Mouse (Mus musculus): Measurements from ENCODE around the gene Flt3. TPM values are rescaled to one million over a fixed set of nuclear protein-coding genes. Genes with fewer than 3 reads are reported as not detected.

Flt3 gene
- polyA plus RNA-seq (2015; fragmentation: Nextera tagmentation; extraction: Ambion mirVana) = 0.09 and 0.24 TPM in 2 replicates

- Histone ChIP-seq H3K9ac (no peak within 1 kb of the TSS), H3K4me3 (peak within 1 kb of the TSS; percentile 47), H3K4me1 (replicated peaks) (peaks cover 15% of the 10 kb centered on the region), H3K27me3 (peaks cover 50% of the 10 kb centered on the region), H3K4me2 (peak within 1 kb of the TSS; percentile 81), H3K27ac (no peak within 1 kb of the TSS), H3K36me3 (no peaks in the 10 kb centered on the region), H3K9me3 (replicated peaks) (no peaks in the 10 kb centered on the region)
- WGBS = under 1% methylated on average over 53 of the region's 56 CpGs
- peak; percentile 74 for ATAC-seq (replicated peaks; ENCODE audit: insufficient number of reproducible peaks, insufficient read depth, low FRiP score, low read depth)
Observed at GRCm38 (mm10) chr5:147399843-147400504, at the start of gene Flt3. Flt3 (minus strand) TSS chr5:147400489.

DNA sequence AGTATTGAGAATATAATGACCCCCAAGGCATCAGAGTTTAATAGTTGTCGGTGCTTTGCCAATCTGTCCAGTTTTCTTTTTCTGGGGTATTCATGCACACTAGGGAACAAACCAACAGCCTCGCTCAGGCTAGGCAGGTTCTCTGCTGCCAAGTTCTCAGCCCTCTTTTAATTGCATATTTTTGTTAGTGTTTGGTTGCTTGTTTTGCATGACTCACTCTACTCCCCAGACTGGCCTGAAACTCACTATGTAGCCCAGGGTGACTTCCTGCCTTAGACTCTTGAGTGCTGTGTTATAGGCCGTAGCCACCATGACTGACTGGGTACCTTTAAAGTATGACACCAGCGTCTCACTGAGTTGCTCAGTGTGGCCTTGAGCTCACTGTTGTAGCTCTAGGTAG, 48.6 kb upstream of the Flt3 start:
- WGBS = 78% methylated on average over 4 of the region's 4 CpGs
- Histone ChIP-seq H3K9me3 (replicated peaks) (no peaks in the 10 kb centered on the region), H3K27me3 (no peaks in the 10 kb centered on the region), H3K4me1 (replicated peaks) (peaks cover 38% of the 10 kb centered on the region), H3K36me3 (0 out of 2 replicates have a peak, but pooled peaks cover 5% of the 10 kb centered on the region), H3K9ac (no peak overlapping the region), H3K4me2 (no peak overlapping the region), H3K27ac (no peak overlapping the region), H3K4me3 (no peak overlapping the region)
- ATAC-seq (replicated peaks; ENCODE audit: insufficient number of reproducible peaks, insufficient read depth, low FRiP score, low read depth) = no peak

DNA sequence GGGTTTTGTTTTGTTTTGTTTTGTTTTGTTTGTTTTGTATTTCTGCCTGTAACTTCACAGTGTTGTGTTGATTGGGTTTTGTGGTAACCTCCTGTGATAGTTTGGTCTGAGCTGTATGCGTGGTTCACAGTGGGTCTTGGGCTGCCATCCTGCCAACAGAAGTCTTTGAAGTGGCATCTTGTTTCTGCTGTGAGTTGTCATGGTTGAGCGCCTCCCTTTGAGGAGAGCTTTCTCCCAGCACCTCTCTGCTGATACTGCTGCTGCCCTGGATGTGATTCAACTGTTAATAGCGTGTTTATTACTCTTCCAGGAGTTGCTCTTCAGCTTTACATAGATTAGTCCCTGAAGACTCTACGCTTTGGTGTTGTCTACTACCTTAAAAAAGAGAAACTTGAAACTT, 48.2 kb upstream of the Flt3 start:
- H3K9ac ChIP-seq = no peak overlapping the region
- H3K27ac ChIP-seq = no peak overlapping the region
- no peak overlapping the region for H3K4me2 ChIP-seq
- H3K9me3 ChIP-seq (replicated peaks) = no peaks in the 10 kb centered on the region
- 57% methylated on average over 4 of the region's 4 CpGs for WGBS
- no peaks in the 10 kb centered on the region for H3K27me3 ChIP-seq
- peaks cover 40% of the 10 kb centered on the region for H3K4me1 ChIP-seq (replicated peaks)
- no peak overlapping the region for H3K4me3 ChIP-seq
- ATAC-seq (replicated peaks; ENCODE audit: insufficient number of reproducible peaks, insufficient read depth, low FRiP score, low read depth) = no peak
- 0 out of 2 replicates have a peak, but pooled peaks cover 5% of the 10 kb centered on the region for H3K36me3 ChIP-seq

GRCm38 (mm10) chr5:147445252-147445651, 45.0 kb upstream of the Flt3 start:
- Histone ChIP-seq H3K4me2 (no peak overlapping the region), H3K36me3 (no peaks in the 10 kb centered on the region), H3K4me1 (replicated peaks) (peaks cover 48% of the 10 kb centered on the region), H3K4me3 (no peak overlapping the region), H3K27ac (no peak overlapping the region), H3K9ac (no peak overlapping the region), H3K27me3 (no peaks in the 10 kb centered on the region), H3K9me3 (replicated peaks) (no peaks in the 10 kb centered on the region)
- no peak for ATAC-seq (replicated peaks; ENCODE audit: insufficient number of reproducible peaks, insufficient read depth, low FRiP score, low read depth)
- WGBS = 73% methylated on average over 4 of the region's 4 CpGs

DNA sequence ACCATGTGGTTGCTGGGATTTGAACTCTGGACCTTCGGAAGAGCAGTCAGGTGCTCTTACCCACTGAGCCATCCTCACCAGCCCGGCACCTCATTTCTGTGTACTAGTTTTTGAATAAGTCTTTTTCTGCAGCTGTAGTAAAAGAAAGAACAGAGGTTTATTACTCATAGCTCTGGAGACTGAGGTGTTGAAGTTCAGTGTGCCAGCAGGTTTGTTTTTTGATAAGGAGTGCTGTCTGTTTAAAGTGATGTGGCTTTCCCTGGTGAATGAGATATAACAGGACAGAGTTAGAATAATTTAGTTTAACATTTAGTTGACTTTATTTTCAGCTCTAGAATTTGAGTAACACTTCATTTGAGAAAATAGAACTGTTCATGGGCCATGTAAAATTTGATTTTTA, 44.5 kb upstream of the Flt3 start:
- H3K27me3 ChIP-seq = no peaks in the 10 kb centered on the region
- no peaks in the 10 kb centered on the region for H3K36me3 ChIP-seq
- ATAC-seq (replicated peaks; ENCODE audit: insufficient number of reproducible peaks, insufficient read depth, low FRiP score, low read depth) = no peak
- no peak overlapping the region for H3K27ac ChIP-seq
- peaks cover 48% of the 10 kb centered on the region for H3K4me1 ChIP-seq (replicated peaks)
- 60% methylated on average over 2 of the region's 2 CpGs for whole genome bisulfite sequencing
- H3K9me3 ChIP-seq (replicated peaks) = no peaks in the 10 kb centered on the region
- no peak overlapping the region for H3K4me3 ChIP-seq
- no peak overlapping the region for H3K4me2 ChIP-seq
- H3K9ac ChIP-seq = no peak overlapping the region

GRCm38 (mm10) chr5:147444298-147444697, 44.0 kb upstream of the Flt3 start:
- Histone ChIP-seq H3K27me3 (no peaks in the 10 kb centered on the region), H3K9ac (no peak overlapping the region), H3K36me3 (no peaks in the 10 kb centered on the region), H3K4me3 (no peak overlapping the region), H3K4me1 (replicated peaks) (peaks cover 48% of the 10 kb centered on the region), H3K4me2 (no peak overlapping the region), H3K27ac (no peak overlapping the region; the same call in 1 of the 2 replicates), H3K9me3 (replicated peaks) (no peaks in the 10 kb centered on the region)
- 69% methylated on average over 6 of the region's 6 CpGs for WGBS
- no peak for ATAC-seq (replicated peaks; ENCODE audit: insufficient number of reproducible peaks, insufficient read depth, low FRiP score, low read depth)

- H3K27me3 ChIP-seq = no peaks in the 10 kb centered on the region
- no peak overlapping the region for H3K27ac ChIP-seq
- 73% methylated on average over 4 of the region's 4 CpGs for WGBS
- H3K36me3 ChIP-seq = no peaks in the 10 kb centered on the region
- no peak overlapping the region for H3K4me3 ChIP-seq
- no peak overlapping the region for H3K9ac ChIP-seq
- no peak overlapping the region for H3K4me2 ChIP-seq
- no peak for ATAC-seq (replicated peaks; ENCODE audit: insufficient number of reproducible peaks, insufficient read depth, low FRiP score, low read depth)
- no peaks in the 10 kb centered on the region for H3K9me3 ChIP-seq (replicated peaks)
- peaks cover 45% of the 10 kb centered on the region for H3K4me1 ChIP-seq (replicated peaks)
Observed at GRCm38 (mm10) chr5:147442741-147443140, 42.5 kb upstream of the Flt3 start.

- Histone ChIP-seq H3K27ac (no peak overlapping the region), H3K36me3 (no peaks in the 10 kb centered on the region), H3K4me3 (no peak overlapping the region), H3K27me3 (no peaks in the 10 kb centered on the region), H3K9ac (no peak overlapping the region), H3K4me1 (replicated peaks) (peaks cover 45% of the 10 kb centered on the region), H3K9me3 (replicated peaks) (no peaks in the 10 kb centered on the region), H3K4me2 (no peak overlapping the region)
- ATAC-seq (replicated peaks; ENCODE audit: insufficient number of reproducible peaks, insufficient read depth, low FRiP score, low read depth) = no peak
- 42% methylated on average over 1 of the region's 1 CpGs for WGBS
Observed at GRCm38 (mm10) chr5:147441979-147442378, 41.7 kb upstream of the Flt3 start.

DNA sequence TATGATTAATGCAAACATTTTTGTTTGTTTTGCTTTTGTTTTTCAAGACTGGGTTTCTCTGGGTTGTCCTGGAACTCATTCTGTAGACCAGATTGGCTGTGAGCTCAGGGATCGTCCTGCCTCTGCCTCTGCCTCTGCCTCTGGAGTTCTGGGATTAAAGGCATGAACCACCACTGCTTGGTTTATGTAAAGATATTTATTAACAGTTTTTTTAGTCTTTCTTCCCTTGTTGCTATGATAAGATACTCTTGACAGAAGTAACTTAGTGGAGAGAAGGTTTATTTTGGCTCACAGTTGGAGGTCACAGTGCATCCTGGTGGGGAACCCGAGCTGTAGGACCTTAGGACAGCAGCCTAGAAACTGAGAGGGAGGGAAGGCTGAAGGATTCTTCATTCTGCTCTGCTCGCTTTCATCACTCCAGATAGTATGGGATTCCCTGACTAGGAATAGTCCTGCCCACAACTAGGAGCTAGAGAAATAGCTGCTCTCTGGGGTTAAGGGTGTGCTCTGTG, 40.8 kb upstream of the Flt3 start:
- WGBS = 55% methylated on average over 3 of the region's 3 CpGs
- no peaks in the 10 kb centered on the region for H3K36me3 ChIP-seq
- H3K9me3 ChIP-seq (replicated peaks) = no peaks in the 10 kb centered on the region
- no peak overlapping the region for H3K4me3 ChIP-seq
- no peak overlapping the region for H3K4me2 ChIP-seq
- ATAC-seq (replicated peaks; ENCODE audit: insufficient number of reproducible peaks, insufficient read depth, low FRiP score, low read depth) = no peak
- H3K27ac ChIP-seq = no peak overlapping the region
- peaks cover 47% of the 10 kb centered on the region for H3K4me1 ChIP-seq (replicated peaks)
- no peaks in the 10 kb centered on the region for H3K27me3 ChIP-seq
- no peak overlapping the region for H3K9ac ChIP-seq

DNA sequence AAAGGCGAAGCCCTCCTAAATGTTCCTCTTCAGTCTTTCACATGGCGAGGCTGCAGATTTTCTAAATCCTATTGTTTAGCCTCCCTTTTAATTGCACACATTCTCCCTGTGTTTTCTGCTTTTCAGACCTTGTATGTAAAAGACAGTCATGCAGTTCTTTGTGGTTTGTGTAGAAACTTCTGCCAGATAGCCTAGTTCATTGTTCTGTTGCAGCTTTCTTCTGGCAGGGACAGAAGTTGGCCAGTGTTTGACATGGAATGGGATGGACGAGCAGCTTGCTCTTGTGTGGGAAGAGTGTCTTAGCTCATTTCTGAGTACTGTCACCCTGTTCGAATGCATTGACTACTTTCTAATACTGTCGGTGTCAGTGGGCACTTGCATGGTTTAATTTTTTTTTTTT, 36.2 kb upstream of the Flt3 start:
- ATAC-seq (replicated peaks; ENCODE audit: insufficient number of reproducible peaks, insufficient read depth, low FRiP score, low read depth) = no peak
- Histone ChIP-seq H3K27ac (no peak overlapping the region), H3K27me3 (no peaks in the 10 kb centered on the region), H3K4me1 (replicated peaks) (peaks cover 63% of the 10 kb centered on the region), H3K9me3 (replicated peaks) (no peaks in the 10 kb centered on the region), H3K36me3 (no peaks in the 10 kb centered on the region), H3K4me3 (no peak overlapping the region), H3K4me2 (no peak overlapping the region), H3K9ac (no peak overlapping the region)
- 78% methylated on average over 5 of the region's 5 CpGs for WGBS

GRCm38 (mm10) chr5:147435751-147436150, 35.5 kb upstream of the Flt3 start:
- Histone ChIP-seq H3K4me3 (no peak overlapping the region), H3K27me3 (no peaks in the 10 kb centered on the region), H3K9me3 (replicated peaks) (no peaks in the 10 kb centered on the region), H3K27ac (peak overlapping the region; percentile 43), H3K36me3 (no peaks in the 10 kb centered on the region), H3K9ac (no peak overlapping the region), H3K4me1 (replicated peaks) (peaks cover 61% of the 10 kb centered on the region), H3K4me2 (peak overlapping the region; percentile 30)
- 55% methylated on average over 2 of the region's 2 CpGs for WGBS
- ATAC-seq (replicated peaks; ENCODE audit: insufficient number of reproducible peaks, insufficient read depth, low FRiP score, low read depth) = no peak

DNA sequence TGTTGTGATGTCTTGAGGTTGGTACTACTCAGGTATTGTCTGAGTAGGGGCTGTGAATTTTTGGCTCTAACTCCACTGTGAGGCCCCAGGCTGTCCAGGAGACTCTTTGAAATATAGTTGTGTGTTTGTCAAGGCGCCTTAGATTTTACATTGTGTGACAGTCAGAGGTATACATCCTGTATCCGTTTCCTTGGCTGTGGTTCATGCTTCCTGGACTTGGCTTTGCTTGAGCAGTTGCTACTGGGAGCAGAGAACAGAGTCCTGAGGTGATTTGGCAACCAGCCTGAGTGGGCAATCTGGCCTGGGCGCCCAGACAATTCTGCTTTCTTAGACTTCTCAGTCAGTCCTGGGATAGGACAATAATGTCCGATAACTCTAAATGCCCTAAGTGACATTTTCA, 34.9 kb upstream of the Flt3 start:
- H3K27ac ChIP-seq = peak overlapping the region; percentile 43
- H3K9ac ChIP-seq = no peak overlapping the region
- H3K4me3 ChIP-seq = no peak overlapping the region
- H3K36me3 ChIP-seq = no peaks in the 10 kb centered on the region
- H3K9me3 ChIP-seq (replicated peaks) = no peaks in the 10 kb centered on the region
- H3K4me1 ChIP-seq (replicated peaks) = peaks cover 61% of the 10 kb centered on the region
- no peak for ATAC-seq (replicated peaks; ENCODE audit: insufficient number of reproducible peaks, insufficient read depth, low FRiP score, low read depth)
- peak overlapping the region; percentile 30 for H3K4me2 ChIP-seq
- H3K27me3 ChIP-seq = no peaks in the 10 kb centered on the region
- WGBS = 44% methylated on average over 4 of the region's 4 CpGs
